Mouse (Mus musculus): ENCODE data around the gene Notum. TPM values are rescaled to one million over a fixed set of nuclear protein-coding genes. Genes with fewer than 3 reads are reported as not detected.
A peak's percentile ranks its signal among the peaks of the same experiment; 100 is the strongest.

Notum gene
- polyA plus RNA-seq, 1 experiment from 2014 or later: 0.91 TPM

DNA sequence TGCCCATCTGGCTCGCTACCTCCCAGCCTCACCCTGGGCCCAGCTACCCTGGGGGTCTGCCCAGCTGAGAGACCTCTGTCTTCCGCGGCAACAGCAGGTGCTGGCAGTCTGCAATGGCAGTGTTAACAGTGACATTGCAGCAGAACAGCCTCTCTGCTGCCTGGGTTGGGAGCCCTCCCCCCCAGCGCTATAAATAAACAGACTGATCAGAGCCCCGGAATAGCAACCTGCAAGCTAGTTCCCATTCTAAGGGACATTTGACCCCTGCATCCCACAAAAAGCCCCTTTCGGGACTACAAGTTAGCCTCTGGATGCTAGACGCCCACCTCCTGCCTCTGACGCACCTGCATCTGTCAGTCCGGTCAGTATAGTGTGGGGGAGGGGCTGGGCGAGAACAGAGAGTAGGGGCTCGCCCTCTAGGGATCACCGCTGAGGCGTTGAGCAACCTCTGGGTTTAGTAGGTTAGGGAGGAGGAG, 12.9 kb downstream of the Notum start, which contains the start of gene Myadml2:
Gene Myadml2 (minus strand): TSS at position 158 of the 476 bp plus-strand sequence.
- H3K27ac ChIP-seq: no peak within 1 kb of the TSS
- ATAC-seq (ENCODE audit: low FRiP score): no peak
- 5% methylated on average over 13 of the region's 13 CpGs for WGBS
- peaks cover 14% of the 10 kb centered on the region for H3K4me1 ChIP-seq (replicated peaks)
- peaks cover 19% of the 10 kb centered on the region; the same call in 1 of the 2 replicates for H3K27me3 ChIP-seq
- H3K9ac ChIP-seq: peak within 1 kb of the TSS; percentile 65
- peak within 1 kb of the TSS; percentile 21 for H3K4me3 ChIP-seq
- peak within 1 kb of the TSS; percentile 49 for H3K4me2 ChIP-seq
- H3K9me3 ChIP-seq: no peaks in the 10 kb centered on the region
- H3K36me3 ChIP-seq: no peaks in the 10 kb centered on the region

- H3K4me1 ChIP-seq (replicated peaks): peaks cover 22% of the 10 kb centered on the region
- peak overlapping the region; percentile 49; the same call in 1 of the 2 replicates for H3K4me2 ChIP-seq
Observed at GRCm38 (mm10) chr11:120647047-120647830, 13.7 kb downstream of the Notum start.

DNA sequence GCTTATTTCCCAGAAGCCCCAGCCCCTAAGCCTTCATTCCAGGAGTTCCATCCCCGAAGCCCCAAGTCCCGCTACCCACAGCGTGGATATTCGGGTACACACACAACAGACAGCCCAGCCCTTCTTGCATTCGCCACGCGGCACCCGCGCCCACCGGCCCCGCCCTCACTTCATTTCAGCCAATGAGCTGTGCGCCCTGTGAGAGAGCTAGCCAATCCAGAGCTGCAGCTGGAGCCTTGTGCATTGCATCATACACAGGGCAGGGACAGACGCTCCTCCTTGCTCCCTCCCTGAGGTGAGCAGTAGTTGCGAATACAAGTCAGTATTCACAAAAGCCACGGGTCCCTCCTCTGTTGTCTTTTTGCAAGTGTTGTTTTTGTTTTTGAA, 17.4 kb downstream of the Notum start, which contains the start of gene Pycr1:
Gene Pycr1 (minus strand): TSS at position 169 of the 387 bp plus-strand sequence.
- H3K36me3 ChIP-seq: no peaks in the 10 kb centered on the region
- peaks cover 26% of the 10 kb centered on the region for H3K4me1 ChIP-seq (replicated peaks)
- peak within 1 kb of the TSS; percentile 47 for H3K4me3 ChIP-seq
- H3K4me2 ChIP-seq: peak within 1 kb of the TSS; percentile 71
- ATAC-seq (ENCODE audit: low FRiP score): peak; percentile 99
- WGBS: under 1% methylated on average over 15 of the region's 15 CpGs
- H3K27me3 ChIP-seq: peaks cover 21% of the 10 kb centered on the region; the same call in 1 of the 2 replicates
- peak within 1 kb of the TSS; percentile 49; the same call in 1 of the 2 replicates for H3K27ac ChIP-seq
- H3K9me3 ChIP-seq: no peaks in the 10 kb centered on the region
- H3K9ac ChIP-seq: peak within 1 kb of the TSS; percentile 74

More at GRCm38 (mm10) chr11:120647047-120647830, 13.7 kb downstream of the Notum start:
- 80% methylated on average over 35 of the region's 35 CpGs for WGBS
- peak overlapping the region; percentile 65 for H3K9ac ChIP-seq
- H3K27me3 ChIP-seq: peaks cover 21% of the 10 kb centered on the region; the same call in 1 of the 2 replicates
- no peak for ATAC-seq (ENCODE audit: low FRiP score)
- H3K4me3 ChIP-seq: no peak overlapping the region
- H3K27ac ChIP-seq: no peak overlapping the region
- no peaks in the 10 kb centered on the region for H3K9me3 ChIP-seq
- H3K36me3 ChIP-seq: no peaks in the 10 kb centered on the region

DNA sequence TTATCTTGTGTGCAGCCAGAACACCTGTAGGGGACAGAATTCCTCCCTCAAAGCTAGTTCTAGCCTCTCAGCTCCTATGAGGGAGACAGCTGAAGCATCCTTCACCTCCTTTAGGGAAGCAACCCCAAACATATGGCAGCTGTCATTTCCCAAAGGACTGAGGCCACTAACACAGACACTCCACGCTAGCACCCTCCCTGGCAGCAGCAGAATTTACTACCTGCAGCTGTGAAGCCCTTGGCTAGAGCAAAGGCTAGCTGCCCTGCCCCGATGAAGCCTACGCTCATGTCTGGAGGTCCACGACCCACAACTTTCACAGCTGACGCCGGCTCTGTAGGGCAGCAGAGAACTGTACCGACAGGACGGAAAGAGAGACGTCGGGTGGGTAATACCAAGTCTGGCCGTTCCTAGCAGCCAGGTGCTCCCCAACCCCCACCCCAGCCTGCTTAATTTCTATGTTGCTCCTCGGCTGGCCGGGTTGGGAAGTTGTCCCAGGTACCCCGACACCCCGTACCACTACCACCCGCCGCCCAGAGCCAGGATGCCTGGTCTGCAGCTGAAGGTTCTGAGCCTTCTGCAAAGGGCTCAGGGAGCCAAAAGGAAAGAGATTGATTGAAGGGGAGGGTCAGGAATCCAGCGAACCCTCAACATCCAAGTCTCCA, 17.9 kb downstream of the Notum start:
- Histone ChIP-seq H3K4me1 (replicated peaks) (peaks cover 22% of the 10 kb centered on the region), H3K9me3 (no peaks in the 10 kb centered on the region), H3K9ac (peak overlapping the region; percentile 74), H3K4me3 (peak overlapping the region; percentile 47), H3K36me3 (no peaks in the 10 kb centered on the region), H3K27me3 (peaks cover 21% of the 10 kb centered on the region; the same call in 1 of the 2 replicates), H3K4me2 (peak overlapping the region; percentile 71), H3K27ac (peak overlapping the region; percentile 49; the same call in 1 of the 2 replicates)
- 2% methylated on average over 18 of the region's 18 CpGs for WGBS
- ATAC-seq (ENCODE audit: low FRiP score): peak; percentile 80

DNA sequence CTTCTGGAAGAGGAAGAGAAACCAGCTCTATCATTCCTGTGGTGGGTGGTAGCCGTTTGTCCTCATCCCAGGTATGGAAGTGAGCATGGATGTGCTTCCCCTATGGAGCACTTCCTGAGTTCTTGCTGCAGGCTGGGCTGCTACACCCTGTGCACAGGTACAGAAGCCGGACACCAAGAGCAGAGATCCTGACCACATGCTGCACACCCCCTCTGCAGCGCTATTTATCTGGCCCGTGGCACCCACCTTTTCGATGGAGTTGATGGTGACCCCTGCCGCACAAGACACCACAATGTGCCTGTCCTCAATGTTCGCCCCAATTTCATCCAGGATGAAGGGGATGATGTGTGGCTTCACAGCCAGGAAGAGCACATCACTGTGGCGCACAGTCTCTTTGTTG, 19.1 kb downstream of the Notum start:
- no peaks in the 10 kb centered on the region for H3K9me3 ChIP-seq
- H3K4me3 ChIP-seq: no peak overlapping the region
- no peak for ATAC-seq (ENCODE audit: low FRiP score)
- H3K27ac ChIP-seq: no peak overlapping the region
- 89% methylated on average over 8 of the region's 8 CpGs for WGBS
- H3K4me2 ChIP-seq: 0 out of 2 replicates have a peak overlapping the region, but pooled peaks have one; percentile 71
- H3K27me3 ChIP-seq: peaks cover 14% of the 10 kb centered on the region; the same call in 1 of the 2 replicates
- H3K4me1 ChIP-seq (replicated peaks): peaks cover 18% of the 10 kb centered on the region
- H3K36me3 ChIP-seq: no peaks in the 10 kb centered on the region
- H3K9ac ChIP-seq: no peak overlapping the region

DNA sequence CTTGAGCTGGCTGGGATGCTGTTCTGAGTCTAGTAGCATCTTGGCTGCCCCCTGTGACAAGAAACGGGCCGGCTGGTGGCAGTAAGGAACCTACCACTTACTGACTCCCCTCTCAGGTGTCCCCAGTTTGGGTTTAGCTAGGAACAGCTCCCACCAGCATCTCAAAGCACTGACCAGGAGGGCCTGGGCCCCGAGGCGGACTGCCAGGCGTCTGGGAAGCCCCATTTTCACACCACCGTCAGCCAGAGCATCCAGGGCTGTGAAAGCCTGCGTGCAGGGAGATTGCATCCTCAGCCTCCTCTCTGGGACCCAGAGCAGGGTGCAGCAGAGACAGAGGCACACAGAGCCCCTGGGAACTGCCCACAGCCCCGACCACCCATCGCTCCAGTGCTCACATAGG, 19.7 kb downstream of the Notum start:
- WGBS: 67% methylated on average over 9 of the region's 9 CpGs
- Histone ChIP-seq H3K4me2 (no peak overlapping the region), H3K36me3 (no peaks in the 10 kb centered on the region), H3K9ac (peak overlapping the region; percentile 39; the same call in 1 of the 2 replicates), H3K27ac (no peak overlapping the region), H3K9me3 (no peaks in the 10 kb centered on the region), H3K4me3 (no peak overlapping the region), H3K4me1 (replicated peaks) (peaks cover 18% of the 10 kb centered on the region), H3K27me3 (0 out of 2 replicates have a peak, but pooled peaks cover 11% of the 10 kb centered on the region)
- ATAC-seq (ENCODE audit: low FRiP score): no peak

GRCm38 (mm10) chr11:120634810-120635209, 26.2 kb downstream of the Notum start:
- WGBS: 81% methylated on average over 5 of the region's 5 CpGs
- H3K36me3 ChIP-seq: 0 out of 2 replicates have a peak, but pooled peaks cover under 1% of the 10 kb centered on the region
- H3K4me1 ChIP-seq (replicated peaks): peaks cover 39% of the 10 kb centered on the region
- H3K4me3 ChIP-seq: no peak overlapping the region
- H3K27me3 ChIP-seq: no peaks in the 10 kb centered on the region
- no peak overlapping the region for H3K4me2 ChIP-seq
- no peak overlapping the region for H3K9ac ChIP-seq
- no peak for ATAC-seq (ENCODE audit: low FRiP score)
- H3K27ac ChIP-seq: no peak overlapping the region
- no peaks in the 10 kb centered on the region for H3K9me3 ChIP-seq

- Histone ChIP-seq H3K36me3 (peaks cover 12% of the 10 kb centered on the region), H3K9me3 (no peaks in the 10 kb centered on the region), H3K4me1 (replicated peaks) (peaks cover 43% of the 10 kb centered on the region), H3K9ac (peak within 1 kb of the TSS; percentile 95), H3K27ac (peak within 1 kb of the TSS; percentile 92), H3K4me2 (peak within 1 kb of the TSS; percentile 86), H3K27me3 (no peaks in the 10 kb centered on the region), H3K4me3 (peak within 1 kb of the TSS; percentile 94)
- 10% methylated on average over 58 of the region's 58 CpGs for WGBS
- peak; percentile 87 for ATAC-seq (ENCODE audit: low FRiP score)
Observed at GRCm38 (mm10) chr11:120633520-120634343, 27.2 kb downstream of the Notum start, which contains the start of gene Mafg. Gene Mafg (minus strand): TSS chr11:120633600.

GRCm38 (mm10) chr11:120632559-120633519, 28.1 kb downstream of the Notum start:
- ATAC-seq (ENCODE audit: low FRiP score): peak; percentile 87
- H3K4me2 ChIP-seq: peak overlapping the region; percentile 86
- peaks cover 43% of the 10 kb centered on the region for H3K4me1 ChIP-seq (replicated peaks)
- H3K27ac ChIP-seq: peak overlapping the region; percentile 92
- H3K9me3 ChIP-seq: no peaks in the 10 kb centered on the region
- H3K4me3 ChIP-seq: peak overlapping the region; percentile 94
- peak overlapping the region; percentile 95 for H3K9ac ChIP-seq
- no peaks in the 10 kb centered on the region for H3K27me3 ChIP-seq
- WGBS: under 1% methylated on average over 106 of the region's 116 CpGs
- H3K36me3 ChIP-seq: peaks cover 15% of the 10 kb centered on the region

GRCm38 (mm10) chr11:120631726-120632448, 29.1 kb downstream of the Notum start:
- Histone ChIP-seq H3K4me1 (replicated peaks) (peaks cover 43% of the 10 kb centered on the region), H3K9ac (peak overlapping the region; percentile 95), H3K4me3 (peak overlapping the region; percentile 94), H3K9me3 (no peaks in the 10 kb centered on the region), H3K27ac (peak overlapping the region; percentile 92; the same call in 1 of the 2 replicates), H3K27me3 (no peaks in the 10 kb centered on the region), H3K36me3 (peaks cover 24% of the 10 kb centered on the region), H3K4me2 (peak overlapping the region; percentile 86)
- 69% methylated on average over 4 of the region's 4 CpGs for WGBS
- ATAC-seq (ENCODE audit: low FRiP score): no peak

Measured in hindbrain, embryonic 13.5 days (tissue).